Mouse (Mus musculus): ENCODE results near the gene Pyroxd1.

GRCm38 (mm10) chr6:142314285-142314684 lies 31.2 kb upstream of the Pyroxd1 start:
- no peak for TF ChIP-seq CTCF (IDR thresholded peaks at IDR 0.05; ENCODE audit: low read depth, low read length)
- no peak for TF ChIP-seq GATA2 (IDR thresholded peaks at IDR 0.05; ENCODE audit: borderline replicate concordance, low read depth, low read length)
